Mouse (Mus musculus) limb, embryonic 10.5 days (tissue): ENCODE measurements around the gene Foxl2. TPM values are rescaled to one million over a fixed set of nuclear protein-coding genes. Genes with fewer than 3 reads are reported as not detected.

Experiments
- DNase-seq: peaks from one replicate; pipeline ENCODE4 v3.0.0-alpha.2; 2017; ENCODE audit warnings: low spot score
- H3K27ac ChIP-seq: fragments of 300-500 bp; sonication (generic); 2 replicates; pipeline ENCODE4 v1.5.1; 2016; ENCODE audit warnings: mild to moderate bottlenecking
- H3K27me3 ChIP-seq: fragments of 300-500 bp; sonication (generic); 2 replicates; pipeline ENCODE4 v1.6.1; 2016; ENCODE audit warnings: low read depth, mild to moderate bottlenecking; ENCODE audit not compliant: poor library complexity, severe bottlenecking
- H3K36me3 ChIP-seq: fragments of 300-500 bp; sonication (generic); 2 replicates; pipeline ENCODE4 v1.6.1; 2016; ENCODE audit warnings: mild to moderate bottlenecking, moderate library complexity
- H3K4me1 ChIP-seq: fragments of 300-500 bp; sonication (generic); 2 replicates; pipeline ENCODE4 v1.6.1; 2016
- H3K4me3 ChIP-seq: fragments of 300-500 bp; sonication (generic); 2 replicates; pipeline ENCODE4 v1.5.1; 2016; ENCODE audit warnings: mild to moderate bottlenecking, moderate library complexity
- H3K9me3 ChIP-seq: fragments of 300-500 bp; sonication (generic); replicated peaks from 2 replicates; pipeline ENCODE4 v1.6.1; 2016; ENCODE audit warnings: mild to moderate bottlenecking
- WGBS: fragments of 180-500 bp; shearing (Covaris S2); methylation state at CpG from one replicate; pipeline ENCODE4 v1.1.7; 2016; 5-methylcytosine and 5-hydroxymethylcytosine counted together
- polyA plus RNA-seq: library from polyadenylated mRNA; unstranded; fragments of >200 nt; fragmentation: Nextera tagmentation; extraction: Ambion mirVana; gene quantifications from 2 replicates; pipeline ENCODE4 v1.2.1, GENCODE M21; 2016

Foxl2 gene
- polyA plus RNA-seq, 1 experiment from 2014 or later: not detected

- peak overlapping the region; percentile 60 for H3K4me3 ChIP-seq
- peaks cover 96% of the 10 kb centered on the region for H3K27me3 ChIP-seq
- WGBS: 1% methylated on average over 33 of the region's 33 CpGs
- H3K36me3 ChIP-seq: no peaks in the 10 kb centered on the region
- peak; percentile 73 for DNase-seq
- H3K27ac ChIP-seq: no peak overlapping the region
- H3K4me1 ChIP-seq: peaks cover 34% of the 10 kb centered on the region
- H3K9me3 ChIP-seq: no peaks in the 10 kb centered on the region
Observed at GRCm38 (mm10) chr9:98954391-98955102, 541 bp upstream of the Foxl2 start.

- WGBS: under 1% methylated on average over 60 of the region's 60 CpGs
- Histone ChIP-seq H3K36me3 (no peaks in the 10 kb centered on the region), H3K27ac (peak overlapping the region; percentile 56), H3K27me3 (peaks cover 98% of the 10 kb centered on the region), H3K9me3 (no peaks in the 10 kb centered on the region), H3K4me3 (peak overlapping the region; percentile 60), H3K4me1 (peaks cover 34% of the 10 kb centered on the region)
- peak; percentile 76 for DNase-seq
Observed at GRCm38 (mm10) chr9:98955716-98956224, 682 bp downstream of the Foxl2 start.

- Histone ChIP-seq H3K27ac (peak overlapping the region; percentile 56), H3K9me3 (no peaks in the 10 kb centered on the region), H3K4me1 (peaks cover 34% of the 10 kb centered on the region), H3K27me3 (peaks cover 98% of the 10 kb centered on the region), H3K4me3 (peak overlapping the region; percentile 60), H3K36me3 (no peaks in the 10 kb centered on the region)
- WGBS: under 1% methylated on average over 80 of the region's 80 CpGs
- DNase-seq: peak; percentile 80
Observed at GRCm38 (mm10) chr9:98956591-98957381, 1.7 kb downstream of the Foxl2 start.

GRCm38 (mm10) chr9:98957751-98958351 is 2.8 kb downstream of the Foxl2 start:
- Histone ChIP-seq H3K36me3 (no peaks in the 10 kb centered on the region), H3K27ac (no peak overlapping the region), H3K9me3 (no peaks in the 10 kb centered on the region), H3K27me3 (peaks cover 98% of the 10 kb centered on the region), H3K4me1 (peaks cover 29% of the 10 kb centered on the region), H3K4me3 (no peak overlapping the region)
- WGBS: 1% methylated on average over 23 of the region's 23 CpGs
- DNase-seq: peak; percentile 60

GRCm38 (mm10) chr9:98958628-98959027 is 3.5 kb downstream of the Foxl2 start:
- H3K36me3 ChIP-seq: no peaks in the 10 kb centered on the region
- H3K9me3 ChIP-seq: no peaks in the 10 kb centered on the region
- no peak for DNase-seq
- no peak overlapping the region for H3K4me3 ChIP-seq
- H3K27ac ChIP-seq: no peak overlapping the region
- peaks cover 29% of the 10 kb centered on the region for H3K4me1 ChIP-seq
- peaks cover 98% of the 10 kb centered on the region for H3K27me3 ChIP-seq
- 3% methylated on average over 6 of the region's 6 CpGs for whole genome bisulfite sequencing

GRCm38 (mm10) chr9:98959851-98960250 is 4.8 kb downstream of the Foxl2 start:
- no peak for DNase-seq
- H3K4me1 ChIP-seq: peaks cover 25% of the 10 kb centered on the region
- H3K4me3 ChIP-seq: no peak overlapping the region
- 28% methylated on average over 3 of the region's 3 CpGs for WGBS
- no peaks in the 10 kb centered on the region for H3K36me3 ChIP-seq
- H3K27me3 ChIP-seq: peaks cover 98% of the 10 kb centered on the region
- H3K9me3 ChIP-seq: no peaks in the 10 kb centered on the region
- H3K27ac ChIP-seq: no peak overlapping the region

GRCm38 (mm10) chr9:98960348-98960747 is 5.3 kb downstream of the Foxl2 start:
- WGBS: 27% methylated on average over 5 of the region's 5 CpGs
- H3K4me1 ChIP-seq: peaks cover 23% of the 10 kb centered on the region
- no peak overlapping the region for H3K4me3 ChIP-seq

GRCm38 (mm10) chr9:98961591-98962477 is 6.7 kb downstream of the Foxl2 start:
- no peaks in the 10 kb centered on the region for H3K36me3 ChIP-seq
- H3K4me3 ChIP-seq: no peak overlapping the region
- no peak overlapping the region for H3K27ac ChIP-seq
- DNase-seq: peak; percentile 46
- H3K4me1 ChIP-seq: peaks cover 8% of the 10 kb centered on the region
- peaks cover 98% of the 10 kb centered on the region for H3K27me3 ChIP-seq
- H3K9me3 ChIP-seq: no peaks in the 10 kb centered on the region
- 4% methylated on average over 22 of the region's 22 CpGs for WGBS

More at GRCm38 (mm10) chr9:98960348-98960747, 5.3 kb downstream of the Foxl2 start:
- no peaks in the 10 kb centered on the region for H3K36me3 ChIP-seq
- no peak overlapping the region for H3K27ac ChIP-seq
- no peak for DNase-seq
- peaks cover 98% of the 10 kb centered on the region for H3K27me3 ChIP-seq
- no peaks in the 10 kb centered on the region for H3K9me3 ChIP-seq

- Histone ChIP-seq H3K4me3 (no peak overlapping the region), H3K9me3 (no peaks in the 10 kb centered on the region), H3K4me1 (peaks cover 4% of the 10 kb centered on the region; the same call in 1 of the 2 replicates), H3K27ac (no peak overlapping the region), H3K36me3 (no peaks in the 10 kb centered on the region), H3K27me3 (peaks cover 98% of the 10 kb centered on the region)
- under 1% methylated on average over 20 of the region's 20 CpGs for WGBS
- DNase-seq: peak; percentile 50
Observed at GRCm38 (mm10) chr9:98962478-98963142, 7.5 kb downstream of the Foxl2 start.

GRCm38 (mm10) chr9:98963661-98964060 is 8.6 kb downstream of the Foxl2 start:
- Histone ChIP-seq H3K4me3 (no peak overlapping the region), H3K36me3 (no peaks in the 10 kb centered on the region), H3K4me1 (peaks cover 4% of the 10 kb centered on the region; the same call in 1 of the 2 replicates), H3K9me3 (no peaks in the 10 kb centered on the region), H3K27ac (no peak overlapping the region), H3K27me3 (peaks cover 99% of the 10 kb centered on the region)
- WGBS: 6% methylated on average over 18 of the region's 18 CpGs
- peak; percentile 45 for DNase-seq

- DNase-seq: peak; percentile 75
- Histone ChIP-seq H3K36me3 (no peaks in the 10 kb centered on the region), H3K4me1 (peaks cover 4% of the 10 kb centered on the region; the same call in 1 of the 2 replicates), H3K27me3 (peaks cover 98% of the 10 kb centered on the region), H3K27ac (no peak overlapping the region), H3K9me3 (no peaks in the 10 kb centered on the region; the same call in 1 of the 2 replicates), H3K4me3 (no peak overlapping the region)
- WGBS: 2% methylated on average over 18 of the region's 18 CpGs
Observed at GRCm38 (mm10) chr9:98965084-98965483, 10.0 kb downstream of the Foxl2 start.
